Mouse (Mus musculus) right cerebral cortex, postnatal 10 days (tissue): ENCODE measurements around the gene Unc5b.
"Not testable (repeated sequence)": the region's sequence is repeated elsewhere in the genome, so short reads cannot be mapped to it uniquely, and the experiment has no call there.

Source experiments
- DNase-seq, 2 experiments: peaks; one replicate each; pipeline ENCODE4 v3.0.0; 2021; ENCODE audit warnings: low spot score in 2 of 2

The Unc5b gene

DNA sequence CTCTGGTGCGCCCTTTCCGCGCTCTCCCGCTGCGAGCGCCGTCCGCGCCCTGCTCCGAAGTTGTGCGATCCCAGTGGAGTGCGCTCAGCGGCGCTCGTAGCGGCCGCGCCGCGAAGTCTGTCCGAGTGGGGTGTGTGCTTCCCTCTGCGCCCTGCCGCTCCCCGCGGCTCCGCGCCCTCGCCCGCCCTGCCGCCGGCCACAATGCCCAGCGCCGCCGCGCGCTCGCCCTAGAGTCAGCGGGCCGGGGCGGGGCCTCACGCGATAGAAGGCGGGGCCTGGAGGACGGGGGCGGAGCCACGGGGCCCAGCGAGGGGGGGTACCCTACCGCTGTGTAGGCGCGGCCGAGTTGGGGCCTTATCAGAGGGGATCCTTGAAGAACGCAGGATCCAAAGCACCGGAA lies at the start of gene Unc5b:
Gene Unc5b, minus strand, starts transcription at position 203 of the 400 bp plus-strand sequence.
- DNase-seq = peak; percentile 89 to 92

DNA sequence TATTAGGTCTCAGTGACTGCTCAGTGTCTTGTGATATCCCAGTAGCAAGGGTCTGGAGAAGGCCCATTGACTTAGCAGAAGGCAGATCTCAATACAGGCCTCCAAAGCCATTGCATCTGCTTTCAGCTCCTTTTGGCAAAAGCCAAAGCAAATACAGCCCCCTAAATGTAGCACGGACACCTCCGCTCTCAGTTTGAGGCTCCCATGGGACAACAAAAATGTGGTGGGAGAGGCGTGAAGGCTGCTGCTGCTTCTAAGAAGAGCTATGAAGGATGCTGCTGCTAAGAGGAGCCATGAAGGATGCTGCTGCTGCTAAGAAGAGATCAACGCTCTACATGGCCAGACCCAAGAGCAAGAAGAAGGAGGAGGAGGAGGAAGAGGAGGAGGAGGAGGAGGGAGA lies 48.4 kb upstream of the Unc5b start:
- DNase-seq = no peak

DNA sequence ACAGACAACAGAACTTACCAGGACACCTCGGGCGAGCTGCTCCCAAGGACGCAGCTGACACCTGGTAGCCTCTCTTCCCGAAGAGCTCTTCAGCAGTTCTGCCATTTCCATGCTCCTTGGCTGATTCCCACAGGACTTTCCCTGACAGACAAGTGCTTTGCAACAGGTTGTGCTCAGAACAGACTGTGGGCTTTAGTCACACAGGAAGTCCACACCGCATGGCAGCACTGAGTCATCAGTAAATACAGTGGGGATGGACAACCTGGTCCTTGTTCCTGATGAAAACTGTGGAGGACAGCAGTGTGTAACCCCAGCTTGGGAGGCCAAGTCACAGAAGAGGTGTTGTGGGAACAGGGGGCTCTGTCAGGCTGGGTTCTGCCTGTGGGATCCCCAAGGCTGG lies 45.7 kb upstream of the Unc5b start:
- DNase-seq = no peak

DNA sequence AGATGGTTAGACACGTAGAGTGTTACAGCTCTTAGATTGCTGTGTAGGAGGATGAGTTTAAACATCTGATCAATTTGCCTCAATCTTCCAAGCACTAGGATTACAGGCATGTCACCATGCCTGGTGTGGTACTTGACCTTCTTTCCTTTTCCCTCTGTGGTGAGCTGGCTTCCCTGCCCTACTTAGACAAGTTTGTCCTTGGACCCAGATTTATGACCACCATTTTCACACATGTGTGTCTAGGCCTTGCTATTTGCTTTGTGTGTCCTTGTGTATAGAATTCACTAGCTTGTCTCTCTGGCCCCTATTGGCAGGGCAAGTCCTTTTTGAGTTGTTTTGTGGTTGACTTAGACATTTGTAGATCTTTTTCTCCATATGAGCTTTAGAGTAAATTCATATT lies 43.6 kb upstream of the Unc5b start:
- DNase-seq = no peak

DNA sequence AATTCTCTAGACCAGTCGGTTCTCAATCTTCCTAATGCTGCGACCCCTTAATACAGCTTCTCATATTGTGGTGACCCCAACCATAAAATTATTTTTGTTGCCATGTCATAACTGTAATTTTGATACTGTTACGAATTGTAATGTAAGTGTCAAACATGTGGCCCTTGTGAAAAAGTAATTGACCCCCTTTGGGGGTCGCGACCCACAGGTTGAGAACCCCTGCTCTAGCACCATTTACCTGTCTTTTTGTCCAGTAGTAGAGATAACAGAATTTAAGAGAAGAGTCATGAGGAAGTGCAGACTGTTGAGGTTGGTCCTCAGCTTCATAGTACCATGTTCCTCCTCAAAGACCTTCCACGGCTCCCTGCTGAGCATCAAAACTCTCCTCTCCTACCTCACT lies 31.9 kb upstream of the Unc5b start:
- DNase-seq = no peak

DNA sequence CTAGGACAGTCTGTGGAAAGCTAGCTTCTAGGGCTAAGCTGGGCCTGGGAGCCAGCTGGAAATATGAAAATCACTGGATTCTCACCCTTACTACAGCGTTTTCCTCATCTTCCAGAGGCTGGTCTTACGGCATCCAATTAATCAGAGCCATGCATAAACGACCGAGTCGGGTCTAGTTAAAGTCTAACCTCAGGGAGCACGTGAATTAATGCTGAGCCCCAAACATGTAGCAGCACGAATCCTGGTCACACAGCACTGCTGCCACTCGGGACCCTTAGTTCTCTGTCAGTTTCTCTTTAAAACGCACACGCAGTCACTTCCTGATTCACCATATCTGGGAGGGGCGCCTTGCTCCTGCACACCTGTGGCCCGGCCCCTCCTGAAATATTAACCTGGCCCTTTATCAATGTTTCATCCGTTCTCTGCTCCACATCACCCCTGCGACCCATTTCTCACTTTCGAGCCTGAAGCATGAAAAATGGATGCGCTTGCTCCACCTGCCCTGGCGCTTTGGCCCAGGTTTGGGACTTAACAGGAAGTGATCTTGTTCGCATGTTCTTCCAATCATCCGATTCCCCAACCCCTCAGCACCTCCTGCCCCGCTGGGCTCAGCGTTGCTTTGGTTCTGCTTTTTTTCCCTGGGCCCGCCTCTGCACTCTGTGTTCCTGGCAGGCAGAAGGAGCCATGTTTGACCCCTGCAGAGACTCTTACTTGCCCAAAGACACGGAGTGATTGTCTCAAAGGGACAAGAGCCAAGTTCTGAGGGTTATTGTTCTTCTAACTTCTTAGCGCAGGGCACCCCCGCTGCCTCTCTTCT lies 31.3 kb upstream of the Unc5b start:
- DNase-seq = no peak

DNA sequence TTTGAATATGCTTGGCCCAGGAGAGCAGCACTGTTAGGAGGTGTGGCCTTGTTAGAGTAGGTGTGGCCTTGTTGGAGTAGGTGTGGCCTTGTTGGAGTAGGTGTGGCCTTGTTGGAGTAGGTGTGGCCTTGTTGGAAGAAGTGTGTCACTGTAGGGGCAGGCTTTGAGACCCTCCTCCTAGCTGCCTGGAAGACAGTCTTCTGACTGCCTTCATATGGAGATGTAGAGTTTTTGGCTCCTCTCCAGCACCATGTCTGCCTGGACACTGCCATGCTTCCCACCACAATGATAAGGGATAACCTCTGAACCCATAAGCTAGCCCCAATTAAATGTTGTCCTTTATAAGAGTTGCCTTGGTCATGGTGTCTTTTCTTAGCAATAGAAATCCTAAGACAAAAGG lies 13.9 kb upstream of the Unc5b start:
- not testable (repeated sequence) for DNase-seq

DNA sequence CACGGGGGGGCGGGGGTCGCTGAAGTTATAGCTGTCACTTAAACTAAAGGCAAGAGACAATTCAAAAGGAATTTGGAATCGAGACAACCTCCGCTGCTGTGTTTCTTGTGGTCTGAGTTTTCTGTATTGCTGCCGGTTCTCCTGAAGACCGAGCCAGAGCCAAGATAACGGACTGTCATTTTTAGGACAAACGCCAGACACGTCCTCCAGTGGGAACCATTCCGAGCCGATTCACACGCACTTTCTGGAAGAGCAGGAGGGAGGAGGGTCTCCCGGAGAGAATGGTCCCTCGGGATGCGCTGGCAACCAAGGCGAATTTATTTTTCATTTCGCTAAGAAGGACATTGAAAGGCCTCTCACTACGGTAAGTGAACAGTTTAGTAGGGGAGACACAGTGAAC lies 7.4 kb upstream of the Unc5b start:
- DNase-seq = no peak

DNA sequence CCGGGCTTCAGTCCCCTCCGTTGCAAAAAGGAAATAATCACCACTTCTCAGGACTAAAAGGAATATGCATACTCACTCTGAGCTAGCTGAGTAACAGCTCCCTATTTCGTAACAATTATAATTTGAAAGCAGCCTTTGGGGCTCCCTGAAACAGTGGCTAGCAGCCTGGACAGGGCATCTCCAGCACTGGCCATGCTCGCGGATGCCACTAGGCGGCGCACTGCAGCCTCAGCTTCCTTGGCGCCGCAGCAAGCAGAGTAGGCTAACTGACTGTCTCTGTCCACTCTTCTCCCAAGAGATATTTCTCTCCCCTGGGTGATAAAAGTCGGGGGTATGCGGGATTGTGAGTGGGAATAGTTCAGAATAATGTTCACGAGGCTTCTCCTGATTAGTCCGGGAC lies 3.6 kb upstream of the Unc5b start:
- peak; percentile 59 to 82 for DNase-seq

DNA sequence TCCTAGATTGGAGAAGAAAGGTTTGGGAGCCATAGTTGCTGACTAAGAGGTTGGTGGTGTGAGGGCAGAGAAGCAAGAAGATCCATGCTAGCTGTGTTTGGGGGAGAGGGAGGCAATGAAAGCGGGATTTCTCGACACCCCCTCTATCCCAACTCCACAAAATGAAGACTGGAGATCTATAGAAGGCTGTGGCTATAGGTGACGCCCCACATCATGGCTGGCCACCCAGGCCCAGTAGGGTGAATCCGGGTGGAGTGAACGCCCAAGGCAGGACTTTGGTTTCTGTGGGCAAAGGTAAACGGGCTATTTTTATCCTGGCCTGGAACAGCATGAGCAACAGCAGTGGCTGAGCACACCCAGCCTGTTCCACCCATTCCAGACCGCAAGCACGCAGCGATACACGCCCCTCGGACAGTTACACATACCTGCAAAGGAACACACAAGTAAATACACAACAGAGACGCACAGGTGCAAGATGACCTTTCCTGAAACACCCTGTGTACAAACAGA lies 1.3 kb upstream of the Unc5b start:
- no peak for DNase-seq

DNA sequence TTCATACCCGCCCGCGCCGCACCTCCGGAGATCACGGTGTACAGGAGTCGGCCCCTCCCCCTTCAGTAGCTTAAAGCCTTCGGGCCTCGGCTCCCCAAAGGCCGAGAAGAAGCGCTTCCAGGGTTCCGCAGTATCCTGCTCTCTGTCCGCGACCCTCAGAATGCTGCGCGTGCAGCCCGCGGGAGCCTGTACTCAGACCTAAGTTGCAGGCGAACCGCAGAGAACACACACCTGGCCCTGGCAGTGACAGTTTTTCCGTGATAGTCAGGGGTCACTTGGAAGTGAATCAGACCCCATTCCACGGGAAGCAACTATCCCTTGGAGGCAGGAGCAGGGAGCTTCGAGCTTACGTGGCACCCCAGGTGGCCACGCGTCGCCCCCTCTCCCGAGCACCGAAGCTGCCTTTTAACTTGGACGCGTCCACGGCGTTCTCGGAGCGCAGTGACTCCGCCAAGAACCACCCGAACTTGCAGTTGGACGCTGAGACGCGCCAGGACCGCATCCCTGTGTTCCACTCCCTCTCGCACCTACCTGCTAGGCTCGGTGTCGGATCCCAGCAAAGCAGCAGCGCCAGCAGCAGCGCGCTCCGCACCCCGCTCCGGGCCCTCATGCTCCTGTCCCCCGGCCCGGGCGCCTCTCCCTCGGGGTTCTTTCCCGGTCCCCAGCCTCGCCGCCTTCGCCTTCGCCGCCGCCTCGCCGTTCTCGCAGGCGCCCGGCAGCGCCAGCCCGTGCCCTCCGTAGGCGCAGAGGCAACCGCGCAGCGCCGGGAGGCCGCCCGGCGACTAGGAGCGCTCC lies 628 bp downstream of the Unc5b start:
- no peak for DNase-seq

DNA sequence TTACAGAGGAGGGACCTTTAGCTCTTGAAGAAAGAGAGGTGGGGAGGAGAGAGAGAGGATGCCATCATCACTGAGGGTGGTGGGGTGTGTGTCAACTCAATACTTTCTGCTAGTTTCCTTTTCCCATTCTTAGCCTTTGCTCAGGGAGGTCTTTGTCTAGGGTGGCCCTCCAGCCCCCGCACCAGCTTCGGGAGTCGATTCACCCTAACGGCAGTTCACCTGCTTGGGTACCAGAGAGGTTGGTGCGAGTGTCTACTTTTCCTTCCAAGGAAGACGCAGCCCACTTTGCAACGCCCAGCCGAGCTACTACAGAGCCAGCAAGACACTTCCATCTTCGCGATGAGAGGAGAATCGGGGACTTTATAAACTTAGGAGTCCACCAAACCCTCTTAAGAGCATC lies 1.4 kb downstream of the Unc5b start:
- DNase-seq = no peak

DNA sequence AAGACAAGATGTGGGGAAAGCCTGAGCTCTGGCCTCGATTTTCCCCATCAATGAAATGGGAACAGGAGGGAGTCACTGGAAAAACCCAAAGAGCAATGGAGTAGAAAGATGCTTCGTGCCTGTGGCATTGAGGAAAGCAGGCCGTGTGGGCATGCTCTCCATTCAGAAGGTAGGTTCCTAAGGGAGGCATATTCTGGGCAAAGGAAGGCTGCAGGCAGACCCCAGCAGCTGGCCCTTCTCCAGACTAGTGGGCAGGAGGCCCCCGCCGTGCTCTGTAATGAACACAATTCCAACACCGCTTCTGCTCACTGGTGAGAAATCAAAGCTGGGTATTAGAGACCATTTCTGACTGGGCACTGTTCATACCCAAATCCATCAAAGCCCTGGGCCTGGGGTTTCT lies 2.3 kb downstream of the Unc5b start:
- DNase-seq = no peak

DNA sequence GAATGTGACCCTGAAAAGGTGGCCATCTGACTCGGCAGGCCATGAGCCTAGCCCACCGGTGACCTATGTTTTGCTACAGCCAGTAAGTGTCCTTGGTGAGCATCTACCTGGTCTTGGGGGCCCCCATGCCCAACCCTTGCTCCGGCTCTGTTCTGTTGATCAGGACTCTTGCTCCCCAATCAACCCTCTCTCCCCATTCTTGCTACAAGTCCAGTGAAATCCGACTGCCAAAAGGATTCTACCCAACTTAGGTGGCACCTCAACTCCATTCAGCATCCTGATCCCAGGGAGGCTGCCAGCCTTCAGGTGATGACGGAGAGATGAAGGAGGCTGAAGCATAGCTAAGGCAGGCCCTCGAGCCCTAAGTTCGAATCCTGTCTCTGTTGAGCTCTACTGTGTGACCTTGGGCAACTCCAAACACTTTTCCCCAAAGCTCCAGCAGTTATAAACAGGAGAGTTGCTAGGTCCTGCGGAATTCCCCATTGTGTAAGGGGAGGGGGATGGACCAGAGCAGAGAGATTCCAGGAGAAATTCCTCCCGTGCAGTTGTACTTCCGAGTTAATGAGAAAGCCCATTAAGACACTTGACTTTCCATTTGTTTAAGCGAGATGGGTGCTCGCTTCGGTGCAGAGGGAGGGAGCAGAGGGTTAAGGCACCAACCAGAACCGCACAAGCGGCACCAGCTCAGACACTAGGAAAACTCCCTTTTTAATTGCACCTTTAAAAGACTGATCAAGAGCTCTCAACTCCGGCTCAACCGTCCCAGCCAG lies 3.3 kb downstream of the Unc5b start:
- no peak for DNase-seq

DNA sequence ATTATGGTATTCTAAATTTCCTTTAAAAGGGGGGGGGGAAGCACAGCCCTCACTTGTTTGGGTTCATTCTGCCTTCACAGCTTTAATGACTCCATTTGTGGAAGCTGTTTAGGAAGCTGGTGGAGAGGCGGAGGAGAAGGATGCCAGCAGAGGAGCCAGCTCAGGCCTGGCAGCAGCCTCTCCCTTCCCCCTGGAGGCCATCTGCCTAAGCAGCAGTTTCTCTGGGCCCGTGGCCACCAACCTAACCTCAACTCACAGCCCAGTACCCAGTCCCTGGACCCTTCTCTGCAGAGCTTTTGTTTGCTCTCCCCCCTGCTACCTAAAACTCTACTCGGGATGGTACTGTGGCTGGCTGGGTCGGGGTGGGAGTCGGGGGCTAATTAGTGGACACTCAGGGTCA lies 4.1 kb downstream of the Unc5b start:
- DNase-seq = peak; percentile 68 to 73

DNA sequence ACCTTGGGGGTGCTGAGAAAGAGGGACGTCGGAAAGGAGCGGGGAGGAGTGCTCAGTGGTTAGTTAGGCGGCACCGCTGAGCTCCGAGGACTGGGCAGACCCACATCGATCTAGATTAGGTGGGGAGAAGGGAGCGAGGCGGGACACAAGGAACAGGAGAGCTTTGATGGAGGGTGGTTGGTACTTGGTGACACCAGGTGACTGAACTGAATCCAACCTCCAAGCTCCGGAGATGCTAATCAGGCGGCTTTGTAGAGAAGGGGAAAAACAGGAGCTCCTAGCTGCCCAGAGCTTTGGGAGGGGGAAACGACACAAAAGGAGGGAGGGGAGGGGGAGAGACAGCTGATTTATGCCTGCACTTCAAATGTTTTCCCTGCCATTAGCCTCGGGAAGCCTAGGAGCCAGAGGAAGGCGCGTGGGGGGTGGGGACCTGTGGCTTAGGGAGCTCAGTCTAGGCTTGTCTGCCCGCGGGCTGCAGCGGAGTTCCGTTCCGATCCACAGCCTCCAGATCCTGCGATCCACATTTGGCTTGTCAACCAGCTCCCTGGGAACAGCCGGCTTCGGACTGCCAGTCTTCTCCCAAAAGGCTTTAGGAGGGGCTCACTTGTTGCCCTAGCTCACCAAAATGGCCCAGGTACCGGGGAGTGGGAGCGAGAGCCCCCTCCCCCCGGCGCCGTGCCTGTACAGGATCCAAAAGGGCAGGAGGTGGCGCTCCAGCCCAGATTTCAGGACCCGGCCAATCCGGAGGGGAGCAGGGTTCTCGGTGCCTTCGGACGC lies 4.7 kb downstream of the Unc5b start:
- DNase-seq = peak; percentile 66 to 73

DNA sequence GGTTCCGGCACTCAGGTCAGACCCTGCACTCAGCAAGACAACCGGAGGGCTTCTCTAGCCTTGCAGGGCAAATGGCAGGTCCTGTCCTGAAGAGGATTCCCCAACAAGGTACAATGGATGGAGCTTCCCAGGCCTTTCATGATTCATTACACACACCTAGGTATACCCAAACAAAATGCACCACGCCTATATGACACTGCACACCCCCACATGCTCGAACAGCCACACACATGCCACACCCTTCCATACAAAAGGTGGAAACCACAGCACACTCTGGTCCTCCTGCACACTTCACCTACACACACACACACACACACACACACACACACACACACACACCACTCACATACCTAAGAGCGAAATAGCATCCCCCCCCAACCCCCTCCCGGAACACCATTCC lies 5.4 kb downstream of the Unc5b start:
- DNase-seq = no peak

DNA sequence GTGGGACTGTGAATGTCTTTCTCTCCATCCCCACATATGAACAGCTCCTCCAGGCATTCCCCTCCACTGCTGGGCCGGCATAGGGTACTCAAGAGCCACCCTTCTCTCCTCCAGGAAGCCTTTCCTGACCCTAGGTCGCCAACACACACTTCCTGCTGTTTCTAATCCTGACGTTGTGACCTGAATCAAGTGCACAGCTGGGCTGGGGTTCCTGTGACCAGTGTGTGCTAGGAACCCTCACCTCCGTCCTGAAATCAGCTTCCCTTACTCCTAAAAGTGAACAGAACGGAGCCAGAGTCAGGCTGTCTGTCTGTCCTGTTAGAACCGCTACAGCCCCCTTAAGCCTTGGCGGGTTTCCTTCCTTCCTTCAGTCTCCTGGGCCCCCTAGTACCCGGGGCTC lies 7.6 kb downstream of the Unc5b start:
- DNase-seq = no peak

DNA sequence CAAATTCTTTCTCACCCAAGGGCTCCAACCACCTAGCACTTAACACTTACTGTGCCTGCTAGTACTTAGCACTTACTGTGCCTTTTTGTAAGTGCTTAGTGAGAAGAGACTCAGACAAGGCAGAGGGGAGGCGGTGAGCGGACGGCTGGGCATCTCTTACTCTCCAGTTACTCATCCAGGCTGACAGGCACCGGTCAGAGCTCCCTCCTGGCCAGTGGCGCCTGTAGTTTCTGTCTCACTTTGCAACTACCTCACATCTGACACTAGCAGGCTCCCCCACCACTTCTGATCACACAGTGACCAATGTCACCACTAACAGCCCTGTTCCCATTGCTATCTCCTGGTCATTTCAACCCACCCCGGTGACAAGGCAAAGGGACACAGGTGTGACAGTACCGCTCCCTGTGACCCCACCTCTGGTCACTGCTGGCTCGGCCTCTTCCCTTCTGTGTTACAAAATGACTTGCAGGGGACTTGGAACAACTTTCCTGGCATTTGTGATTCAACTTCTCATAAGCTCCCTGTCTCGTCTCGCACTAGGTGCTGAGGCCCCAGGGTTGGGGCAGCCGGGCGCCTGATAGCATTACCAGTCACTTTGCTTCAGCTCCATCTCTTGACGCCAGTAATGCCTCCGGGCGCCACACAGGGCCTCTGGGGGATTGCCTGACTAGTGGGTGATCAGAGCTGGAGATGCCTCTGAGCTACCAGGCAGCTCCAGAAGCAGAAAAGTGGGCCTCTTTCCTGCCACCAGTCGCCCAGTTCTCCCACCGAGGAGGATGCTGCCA lies 8.5 kb downstream of the Unc5b start:
- DNase-seq = no peak

DNA sequence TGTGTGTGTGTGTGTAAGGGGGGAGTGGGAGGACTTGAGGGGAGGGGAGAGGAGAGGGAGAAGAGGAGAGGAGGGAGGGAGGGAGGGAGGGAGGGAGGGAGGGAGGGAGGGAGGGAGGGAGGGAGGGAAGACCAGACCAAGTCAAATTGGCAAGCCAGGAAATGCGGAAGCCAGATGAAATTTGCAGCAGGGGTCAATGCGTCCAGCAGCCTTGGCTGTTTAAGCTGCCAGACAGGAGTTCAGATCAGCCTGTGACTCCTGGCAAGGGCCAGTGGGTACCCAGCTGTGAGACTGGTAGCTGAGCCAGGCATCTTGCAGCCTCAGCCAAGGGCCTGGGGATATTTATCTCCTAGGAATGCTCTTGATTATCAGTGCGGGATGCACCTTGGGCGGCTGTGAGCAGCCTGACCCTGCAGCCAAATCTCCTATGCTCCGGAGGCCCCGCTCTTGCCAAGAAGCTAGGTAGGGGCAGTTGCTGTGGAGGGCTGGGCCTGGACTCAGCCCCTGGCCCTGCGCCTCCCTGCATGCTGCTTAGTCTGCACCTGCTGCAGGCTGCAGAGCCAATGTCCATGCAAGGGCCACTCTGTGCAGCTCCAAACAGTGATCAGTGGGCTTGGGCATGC lies 9.5 kb downstream of the Unc5b start:
- DNase-seq = no peak
